Mouse (Mus musculus) hindbrain, embryonic 10.5 days (tissue): ENCODE results near the gene Arid2. TPM values are rescaled to one million over a fixed set of nuclear protein-coding genes. Genes with fewer than 3 reads are reported as not detected.
"Not testable (repeated sequence)": the region's sequence is repeated elsewhere in the genome, so short reads cannot be mapped to it uniquely, and the experiment has no call there.

Source experiments
- DNase-seq: peaks from one replicate; pipeline ENCODE4 v3.0.0-alpha.2; 2017; ENCODE audit warnings: low spot score
- H3K27ac ChIP-seq: fragments of 300-500 bp; sonication (generic); 2 replicates; pipeline ENCODE4 v1.5.1; 2016; ENCODE audit warnings: mild to moderate bottlenecking, moderate library complexity
- H3K27me3 ChIP-seq: fragments of 300-500 bp; sonication (generic); 2 replicates; pipeline ENCODE4 v1.6.1; 2016; ENCODE audit warnings: mild to moderate bottlenecking; ENCODE audit not compliant: poor library complexity, insufficient read depth, severe bottlenecking
- H3K36me3 ChIP-seq: fragments of 300-500 bp; sonication (generic); 2 replicates; pipeline ENCODE4 v1.6.1; 2016; ENCODE audit warnings: mild to moderate bottlenecking, moderate library complexity
- H3K4me1 ChIP-seq: fragments of 300-500 bp; sonication (generic); replicated peaks from 2 replicates; pipeline ENCODE4 v1.6.1; 2016; ENCODE audit warnings: mild to moderate bottlenecking
- H3K4me3 ChIP-seq: fragments of 300-500 bp; sonication (generic); 2 replicates; pipeline ENCODE4 v1.5.1; 2016; ENCODE audit warnings: mild to moderate bottlenecking, moderate library complexity
- H3K9me3 ChIP-seq: fragments of 300-500 bp; sonication (generic); 2 replicates; pipeline ENCODE4 v1.6.1; 2016; ENCODE audit warnings: mild to moderate bottlenecking, moderate library complexity
- WGBS: fragments of 180-500 bp; shearing (Covaris S2); methylation state at CpG from one replicate; pipeline ENCODE4 v1.1.7; 2016; 5-methylcytosine and 5-hydroxymethylcytosine counted together
- polyA plus RNA-seq: library from polyadenylated mRNA; unstranded; fragments of >200 nt; fragmentation: Nextera tagmentation; extraction: Ambion mirVana; gene quantifications from 2 replicates; pipeline ENCODE4 v1.2.1, GENCODE M21; 2016

Arid2 gene
- polyA plus RNA-seq, 1 experiment from 2014 or later, result 25.6 TPM

- H3K27ac ChIP-seq, result no peak overlapping the region
- H3K4me3 ChIP-seq, result no peak overlapping the region
- H3K4me1 ChIP-seq, result no peaks in the 10 kb centered on the region
- no peak for DNase-seq
- no peaks in the 10 kb centered on the region for H3K27me3 ChIP-seq
- no peaks in the 10 kb centered on the region for H3K9me3 ChIP-seq
- whole genome bisulfite sequencing, result 88% methylated on average over 5 of the region's 5 CpGs
- H3K36me3 ChIP-seq, result peaks cover 71% of the 10 kb centered on the region
Measured at GRCm38 (mm10) chr15:96405548-96405947, 118.2 kb downstream of the Arid2 start.

GRCm38 (mm10) chr15:96406253-96406652 is 118.9 kb downstream of the Arid2 start:
- Histone ChIP-seq H3K4me3 (no peak overlapping the region), H3K36me3 (peaks cover 78% of the 10 kb centered on the region)
- WGBS, result 82% methylated on average over 4 of the region's 4 CpGs

DNA sequence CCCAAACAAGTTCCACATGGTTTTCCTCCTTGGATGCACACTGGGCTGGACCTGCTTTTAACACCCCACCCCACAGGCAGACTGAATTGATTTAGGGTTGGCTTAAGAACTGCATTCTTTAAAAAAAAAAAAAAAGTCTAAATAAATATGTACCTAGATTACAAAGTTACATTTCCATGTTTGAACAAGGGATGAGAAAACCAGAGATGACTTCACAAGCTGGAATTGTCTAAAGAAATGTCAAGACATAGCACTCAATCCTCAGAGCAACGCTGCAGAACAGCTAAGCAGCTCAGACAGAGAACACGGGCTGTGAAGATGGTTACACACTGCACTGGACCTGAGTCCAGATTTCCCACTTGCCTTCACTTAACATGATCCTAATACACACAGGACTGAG is 119.8 kb downstream of the Arid2 start:
- H3K4me1 ChIP-seq, result no peaks in the 10 kb centered on the region
- no peaks in the 10 kb centered on the region for H3K9me3 ChIP-seq
- no peaks in the 10 kb centered on the region for H3K27me3 ChIP-seq
- H3K4me3 ChIP-seq, result no peak overlapping the region
- WGBS, result 82% methylated on average over 2 of the region's 2 CpGs
- DNase-seq, result no peak
- peaks cover 80% of the 10 kb centered on the region for H3K36me3 ChIP-seq
- H3K27ac ChIP-seq, result no peak overlapping the region

More at GRCm38 (mm10) chr15:96406253-96406652, 118.9 kb downstream of the Arid2 start:
- Histone ChIP-seq H3K9me3 (no peaks in the 10 kb centered on the region), H3K27me3 (no peaks in the 10 kb centered on the region), H3K4me1 (no peaks in the 10 kb centered on the region), H3K27ac (no peak overlapping the region)
- no peak for DNase-seq

- 88% methylated on average over 6 of the region's 6 CpGs for WGBS
Measured at GRCm38 (mm10) chr15:96408717-96409121, 121.4 kb downstream of the Arid2 start.

DNA sequence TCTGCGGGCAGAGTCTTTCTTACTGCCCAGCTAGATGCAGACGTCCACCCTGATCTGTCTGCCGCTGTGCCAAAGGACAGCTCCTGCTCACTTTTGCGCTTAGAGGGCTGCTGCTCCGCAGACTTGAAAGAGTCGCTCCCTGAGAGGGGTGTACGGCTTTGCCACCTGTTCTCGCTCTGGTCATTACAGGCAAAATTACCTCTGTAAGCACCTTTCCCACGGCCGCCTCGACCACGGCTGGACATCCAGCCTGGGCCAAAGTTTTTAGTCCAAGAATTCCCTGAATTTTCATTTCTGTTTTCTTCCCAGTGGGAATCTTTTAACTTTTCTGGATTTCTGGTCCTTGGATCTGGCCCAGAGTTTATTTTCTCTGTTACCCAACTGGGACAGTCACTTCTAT is 130.8 kb downstream of the Arid2 start:
- Histone ChIP-seq H3K9me3 (no peaks in the 10 kb centered on the region), H3K4me3 (no peak overlapping the region), H3K27me3 (no peaks in the 10 kb centered on the region), H3K4me1 (no peaks in the 10 kb centered on the region), H3K36me3 (peaks cover 99% of the 10 kb centered on the region), H3K27ac (no peak overlapping the region)
- DNase-seq, result no peak
- 96% methylated on average over 12 of the region's 12 CpGs for WGBS

More at GRCm38 (mm10) chr15:96408717-96409121, 121.4 kb downstream of the Arid2 start:
- Histone ChIP-seq H3K4me3 (no peak overlapping the region), H3K4me1 (no peaks in the 10 kb centered on the region), H3K36me3 (peaks cover 82% of the 10 kb centered on the region), H3K27me3 (no peaks in the 10 kb centered on the region), H3K9me3 (no peaks in the 10 kb centered on the region), H3K27ac (no peak overlapping the region)
- DNase-seq, result no peak

DNA sequence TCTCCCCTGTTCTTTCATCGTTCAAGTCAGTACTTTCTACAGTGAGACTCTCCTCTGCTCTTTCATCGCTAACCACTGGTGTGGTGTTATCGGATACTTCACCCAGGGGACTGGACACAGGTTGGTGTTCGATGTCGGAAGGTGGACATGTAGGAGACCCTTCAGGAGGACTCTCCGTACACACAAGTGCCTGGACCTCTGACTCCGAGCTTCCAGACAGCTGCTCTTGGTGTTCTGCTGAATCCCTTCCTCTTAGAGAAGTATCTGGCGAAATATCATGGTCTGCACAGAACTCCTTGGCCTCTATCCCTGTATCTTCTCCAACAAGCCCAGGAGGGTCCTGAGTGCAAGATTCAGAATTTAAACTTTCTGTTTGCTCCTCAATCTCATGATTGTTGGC is 132.6 kb downstream of the Arid2 start:
- peaks cover 96% of the 10 kb centered on the region for H3K36me3 ChIP-seq
- H3K9me3 ChIP-seq, result no peaks in the 10 kb centered on the region
- no peak for DNase-seq
- H3K4me3 ChIP-seq, result no peak overlapping the region
- H3K27me3 ChIP-seq, result no peaks in the 10 kb centered on the region
- H3K27ac ChIP-seq, result no peak overlapping the region
- WGBS, result 96% methylated on average over 8 of the region's 8 CpGs
- no peaks in the 10 kb centered on the region for H3K4me1 ChIP-seq

- no peak overlapping the region for H3K27ac ChIP-seq
- WGBS, result 97% methylated on average over 1 of the region's 1 CpGs
- H3K36me3 ChIP-seq, result peaks cover 83% of the 10 kb centered on the region
- H3K4me1 ChIP-seq, result no peaks in the 10 kb centered on the region
- H3K27me3 ChIP-seq, result no peaks in the 10 kb centered on the region
- no peak for DNase-seq
- 0 out of 2 replicates have a peak, but pooled peaks cover 3% of the 10 kb centered on the region for H3K9me3 ChIP-seq
- no peak overlapping the region for H3K4me3 ChIP-seq
Measured at GRCm38 (mm10) chr15:96434202-96434601, 146.9 kb downstream of the Arid2 start.

- peaks cover 73% of the 10 kb centered on the region for H3K36me3 ChIP-seq
- DNase-seq, H3K27ac ChIP-seq, H3K9me3 ChIP-seq, H3K27me3 ChIP-seq, H3K4me1 ChIP-seq, H3K4me3 ChIP-seq: not testable (repeated sequence)
- WGBS, result 78% methylated on average over 6 of the region's 6 CpGs
Measured at GRCm38 (mm10) chr15:96441480-96441879, 154.2 kb downstream of the Arid2 start.

DNA sequence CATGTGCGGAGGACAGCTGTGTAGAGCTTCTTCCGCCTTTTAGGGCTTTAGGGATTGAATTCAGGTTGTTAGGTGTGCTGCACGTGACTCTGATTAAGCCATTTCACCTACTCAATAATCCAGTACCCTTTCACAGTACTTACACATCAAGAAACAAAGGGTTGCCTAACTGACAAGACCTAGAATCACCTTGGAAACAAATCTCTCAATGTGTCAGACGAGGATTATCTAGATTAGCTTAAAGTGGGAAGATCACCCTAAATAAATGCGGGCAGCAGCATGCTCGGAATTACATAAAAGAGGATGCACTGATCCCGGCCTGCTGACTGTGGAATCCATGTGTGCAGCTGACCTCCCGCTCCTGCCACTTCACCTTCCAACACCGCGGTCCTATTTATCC is 159.5 kb downstream of the Arid2 start:
- Histone ChIP-seq H3K4me1 (no peaks in the 10 kb centered on the region), H3K4me3 (no peak overlapping the region), H3K9me3 (no peaks in the 10 kb centered on the region), H3K36me3 (peaks cover 69% of the 10 kb centered on the region), H3K27ac (no peak overlapping the region), H3K27me3 (no peaks in the 10 kb centered on the region)
- WGBS, result 90% methylated on average over 10 of the region's 10 CpGs
- no peak for DNase-seq

DNA sequence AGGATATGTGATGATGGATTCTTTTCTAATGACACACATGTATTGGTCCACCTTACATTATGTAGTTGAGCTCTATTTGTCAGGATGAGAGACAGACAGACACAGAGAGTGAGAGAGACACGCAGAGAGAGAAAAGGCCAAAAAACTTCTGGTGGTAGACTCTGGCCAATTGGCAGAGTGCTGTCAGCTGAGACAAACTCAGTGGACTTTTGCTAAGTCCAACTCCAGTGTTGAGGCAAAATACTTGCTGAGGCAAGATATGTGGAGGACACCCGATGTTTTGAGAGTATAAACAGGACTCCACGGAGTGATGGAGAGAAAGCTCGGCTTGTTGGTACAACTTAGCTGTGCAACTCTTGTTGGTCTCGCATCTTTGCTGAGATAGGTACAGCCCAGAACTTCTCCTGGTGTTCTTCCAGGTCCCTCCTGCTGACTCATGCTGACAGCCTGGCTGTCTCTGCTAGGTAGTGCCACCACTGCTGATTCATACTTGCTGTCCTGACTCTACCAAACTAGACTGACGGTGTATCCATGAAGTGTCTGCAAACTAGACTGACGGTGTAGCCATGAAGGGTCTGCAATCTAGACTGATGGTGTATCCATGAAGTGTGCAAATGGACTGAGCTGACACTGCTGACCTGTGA is 161.5 kb downstream of the Arid2 start:
- H3K36me3 ChIP-seq, result peaks cover 56% of the 10 kb centered on the region

GRCm38 (mm10) chr15:96453346-96453745 is 166.0 kb downstream of the Arid2 start:
- Histone ChIP-seq H3K4me1 (peaks cover 12% of the 10 kb centered on the region), H3K27me3 (no peaks in the 10 kb centered on the region), H3K4me3 (no peak overlapping the region), H3K27ac (no peak overlapping the region), H3K9me3 (no peaks in the 10 kb centered on the region), H3K36me3 (peaks cover 34% of the 10 kb centered on the region)
- 92% methylated on average over 1 of the region's 1 CpGs for WGBS
- DNase-seq, result no peak

More for the DNA sequence above, 161.5 kb downstream of the Arid2 start:
- 93% methylated on average over 7 of the region's 7 CpGs for WGBS
- Histone ChIP-seq H3K9me3 (no peaks in the 10 kb centered on the region), H3K4me3 (no peak overlapping the region), H3K27ac (no peak overlapping the region), H3K27me3 (no peaks in the 10 kb centered on the region), H3K4me1 (no peaks in the 10 kb centered on the region)
- DNase-seq, result no peak
